Mouse (Mus musculus) testis, adult 2 months (tissue): ENCODE measurements around the gene Gm20388.

Experiments used
- CTCF ChIP-seq: fragments of 200-500 bp; IDR thresholded peaks from 2 replicates; pipeline ENCODE4 v1.5.1; 2012; ENCODE audit warnings: low read depth, mild to moderate bottlenecking, inconsistent platforms, low read length, moderate library complexity; ENCODE audit not compliant: control insufficient read depth, insufficient read depth, insufficient replicate concordance
- POLR2A ChIP-seq: fragments of 200-500 bp; IDR thresholded peaks from 2 replicates; pipeline ENCODE4 v1.6.1; 2012; ENCODE audit warnings: low read depth, mild to moderate bottlenecking, inconsistent platforms, low read length, moderate library complexity; ENCODE audit not compliant: control insufficient read depth

GRCm38 (mm10) chr8:120971691-120972469, 1061.2 kb downstream of the Gm20388 start:
- TF ChIP-seq POLR2A (no peak), CTCF (no peak)
